Mouse (Mus musculus) monocyte, adult 5-6 weeks (primary cell): Measurements from ENCODE around the gene Hsd17b1. TPM values are rescaled to one million over a fixed set of nuclear protein-coding genes. Genes with fewer than 3 reads are reported as not detected.

Source experiments
- ATAC-seq: fragments of 153-309, 156-312 bp; replicated peaks from 2 replicates; pipeline ENCODE4 v1.8.0; 2017; ENCODE audit warnings: mild to moderate bottlenecking; ENCODE audit not compliant: low TSS enrichment, insufficient number of reproducible peaks, severe bottlenecking, poor library complexity, low FRiP score
- total RNA-seq: library from RNA; stranded (forward); fragments of 200-1000, 200-491, 200-594 nt; gene quantifications from 3 replicates; pipeline ENCODE4 v1.2.3, GENCODE M21; 2017

The Hsd17b1 gene
- total RNA-seq, 1 experiment from 2014 or later: not detected

- peak; percentile 66 for ATAC-seq
Measured at GRCm38 (mm10) chr11:101082208-101083082, 4.2 kb downstream of the Hsd17b1 start, which contains the start of gene Coasy. Coasy (plus strand) TSS chr11:101082565.

- no peak for ATAC-seq
Measured at GRCm38 (mm10) chr11:101083083-101083697, 5.0 kb downstream of the Hsd17b1 start.

- no peak for ATAC-seq
Measured at GRCm38 (mm10) chr11:101084246-101084645, 6.0 kb downstream of the Hsd17b1 start.

GRCm38 (mm10) chr11:101084811-101085210, 6.6 kb downstream of the Hsd17b1 start:
- no peak for ATAC-seq

GRCm38 (mm10) chr11:101085617-101086322, 7.6 kb downstream of the Hsd17b1 start:
- no peak for ATAC-seq

GRCm38 (mm10) chr11:101086323-101086674, 8.1 kb downstream of the Hsd17b1 start:
- ATAC-seq: no peak

GRCm38 (mm10) chr11:101086756-101087681, 8.8 kb downstream of the Hsd17b1 start, which contains the start of gene Mlx:
Mlx (plus strand) TSS chr11:101087277.
- peak; percentile 77 for ATAC-seq

- no peak for ATAC-seq
Measured at GRCm38 (mm10) chr11:101087682-101088055, 9.5 kb downstream of the Hsd17b1 start.

GRCm38 (mm10) chr11:101089931-101090330, 11.7 kb downstream of the Hsd17b1 start:
- ATAC-seq: no peak

GRCm38 (mm10) chr11:101094930-101095313, 16.7 kb downstream of the Hsd17b1 start:
- ATAC-seq: no peak

GRCm38 (mm10) chr11:101095314-101096024, 17.3 kb downstream of the Hsd17b1 start, which contains the start of gene Psmc3ip:
Psmc3ip (minus strand) TSS chr11:101095436.
- ATAC-seq: peak; percentile 97

GRCm38 (mm10) chr11:101098231-101098630, 20.0 kb downstream of the Hsd17b1 start:
- ATAC-seq: no peak

- ATAC-seq: no peak
Measured at GRCm38 (mm10) chr11:101103011-101103410, 24.8 kb downstream of the Hsd17b1 start.

- no peak for ATAC-seq
Measured at GRCm38 (mm10) chr11:101109351-101109750, 31.1 kb downstream of the Hsd17b1 start.

GRCm38 (mm10) chr11:101110708-101111107, 32.5 kb downstream of the Hsd17b1 start:
- ATAC-seq: no peak

- no peak for ATAC-seq
Measured at GRCm38 (mm10) chr11:101111178-101111577, 33.0 kb downstream of the Hsd17b1 start.

GRCm38 (mm10) chr11:101112186-101112585, 34.0 kb downstream of the Hsd17b1 start:
- ATAC-seq: no peak

GRCm38 (mm10) chr11:101115564-101115963, 37.4 kb downstream of the Hsd17b1 start:
- peak; percentile 64 for ATAC-seq
